Mouse (Mus musculus) kidney, postnatal 0 days (tissue): Measurements from ENCODE around the gene 4931406C07Rik. TPM values are rescaled to one million over a fixed set of nuclear protein-coding genes. Genes with fewer than 3 reads are reported as not detected.
"Not testable (repeated sequence)": the region's sequence is repeated elsewhere in the genome, so short reads cannot be mapped to it uniquely, and the experiment has no call there.

Experiments used
- ATAC-seq: fragments of 200-750 bp; cut with Nextera tagmentation; replicated peaks from 2 replicates; pipeline ENCODE4 v1.8.0; 2017; ENCODE audit warnings: low read depth, moderate number of reproducible peaks, moderate TSS enrichment, moderate library complexity; ENCODE audit not compliant: low FRiP score
- DNase-seq: peaks from one replicate; pipeline ENCODE4 v3.0.0-alpha.2; 2016; ENCODE audit warnings: low spot score
- H3K27ac ChIP-seq: fragments of 300-500 bp; sonication (generic); 2 replicates; pipeline ENCODE4 v1.5.1; 2014; ENCODE audit warnings: mild to moderate bottlenecking
- H3K27me3 ChIP-seq: fragments of 300-500 bp; sonication (generic); 2 replicates; pipeline ENCODE4 v1.6.1; 2014; ENCODE audit warnings: low read length, mixed read lengths; ENCODE audit not compliant: insufficient read depth
- H3K36me3 ChIP-seq: fragments of 300-500 bp; sonication (generic); 2 replicates; pipeline ENCODE4 v1.6.1; 2014; ENCODE audit warnings: low read length, mixed read lengths; ENCODE audit not compliant: insufficient read depth
- H3K4me1 ChIP-seq: fragments of 300-500 bp; sonication (generic); replicated peaks from 2 replicates; pipeline ENCODE4 v1.6.1; 2014; ENCODE audit warnings: antibody characterized with exemption, low read length, mixed read lengths; ENCODE audit not compliant: insufficient read depth
- H3K4me2 ChIP-seq: fragments of 300-500 bp; sonication (generic); 2 replicates; pipeline ENCODE4 v1.6.1; 2014; ENCODE audit warnings: mild to moderate bottlenecking, low read length, moderate library complexity, mixed read lengths
- H3K4me3 ChIP-seq: fragments of 300-500 bp; sonication (generic); replicated peaks from 2 replicates; pipeline ENCODE4 v1.5.1; 2014; ENCODE audit warnings: low read depth, low read length
- H3K9ac ChIP-seq: fragments of 300-500 bp; sonication (generic); 2 replicates; pipeline ENCODE4 v1.6.1; 2014; ENCODE audit warnings: low read depth, low read length
- H3K9me3 ChIP-seq: fragments of 300-500 bp; sonication (generic); replicated peaks from 2 replicates; pipeline ENCODE4 v1.6.1; 2016; ENCODE audit warnings: low read length, inconsistent platforms, mixed read lengths
- CTCF ChIP-seq: IDR thresholded peaks from 2 replicates; pipeline ENCODE4 v1.5.1; 2016; ENCODE audit warnings: antibody characterized with exemption, low read depth, mild to moderate bottlenecking, moderate library complexity
- WGBS: fragments of 180-500 bp; shearing (Covaris S2); extraction: QIAGEN DNeasy Blood & Tissue Kit; methylation state at CpG from one replicate; pipeline ENCODE4 v1.1.7; 2014; 5-methylcytosine and 5-hydroxymethylcytosine counted together
- polyA plus RNA-seq: library from polyadenylated mRNA; unstranded; fragments of >200 nt; fragmentation: Nextera tagmentation; extraction: Ambion mirVana; gene quantifications from 2 replicates; pipeline ENCODE4 v1.2.1, GENCODE M21; 2015

Gene 4931406C07Rik
- polyA plus RNA-seq, 1 experiment from 2014 or later: 55.2 TPM

GRCm38 (mm10) chr9:15307257-15307656 lies 1.0 kb upstream of the 4931406C07Rik start:
- 7% methylated on average over 6 of the region's 6 CpGs for WGBS
- H3K27ac ChIP-seq: no peak overlapping the region; the same call in 1 of the 2 replicates
- H3K36me3 ChIP-seq: peaks cover 25% of the 10 kb centered on the region
- no peaks in the 10 kb centered on the region for H3K27me3 ChIP-seq
- H3K4me1 ChIP-seq: 0 out of 2 replicates have a peak, but pooled peaks cover 14% of the 10 kb centered on the region
- no peaks in the 10 kb centered on the region for H3K9me3 ChIP-seq
- peak overlapping the region; percentile 57 for H3K4me2 ChIP-seq
- peak overlapping the region; percentile 88 for H3K4me3 ChIP-seq
- ATAC-seq (no peak), DNase-seq (no peak)
- no peak for TF ChIP-seq CTCF
- peak overlapping the region; percentile 91 for H3K9ac ChIP-seq

- Histone ChIP-seq H3K9ac (peak within 1 kb of the TSS; percentile 91), H3K4me1 (0 out of 2 replicates have a peak, but pooled peaks cover 14% of the 10 kb centered on the region), H3K27me3 (no peaks in the 10 kb centered on the region), H3K4me3 (peak within 1 kb of the TSS; percentile 88), H3K27ac (peak within 1 kb of the TSS; percentile 94), H3K4me2 (peak within 1 kb of the TSS; percentile 57), H3K9me3 (no peaks in the 10 kb centered on the region), H3K36me3 (peaks cover 17% of the 10 kb centered on the region)
- no peak for TF ChIP-seq CTCF
- WGBS: 11% methylated on average over 45 of the region's 45 CpGs
- DNase-seq (peak; percentile 96), ATAC-seq (peak; percentile 95)
These were observed 498 bp downstream of the 4931406C07Rik start, which contains the start of gene Taf1d for GRCm38 (mm10) chr9:15305503-15306397. Taf1d (plus strand) TSS chr9:15306214.

GRCm38 (mm10) chr9:15302881-15303280 lies 3.4 kb downstream of the 4931406C07Rik start:
- 0 out of 2 replicates have a peak, but pooled peaks cover 8% of the 10 kb centered on the region for H3K4me1 ChIP-seq
- no peak overlapping the region for H3K4me3 ChIP-seq
- H3K4me2 ChIP-seq: no peak overlapping the region
- peak; percentile 36; the same call in 1 of the 2 replicates for ATAC-seq
- no peaks in the 10 kb centered on the region for H3K27me3 ChIP-seq
- DNase-seq: no peak
- H3K36me3 ChIP-seq: no peaks in the 10 kb centered on the region
- H3K9me3 ChIP-seq: no peaks in the 10 kb centered on the region
- WGBS: 81% methylated on average over 2 of the region's 2 CpGs
- TF ChIP-seq CTCF: no peak
- H3K9ac ChIP-seq: no peak overlapping the region
- H3K27ac ChIP-seq: peak overlapping the region; percentile 57; the same call in 1 of the 2 replicates

GRCm38 (mm10) chr9:15302006-15302405 lies 4.2 kb downstream of the 4931406C07Rik start:
- peak; percentile 45 for TF ChIP-seq CTCF
- WGBS: 82% methylated on average over 6 of the region's 6 CpGs
- not testable (repeated sequence) for H3K9me3 ChIP-seq, H3K27me3 ChIP-seq, H3K9ac ChIP-seq, H3K4me2 ChIP-seq, DNase-seq, H3K36me3 ChIP-seq, H3K4me3 ChIP-seq, ATAC-seq, H3K4me1 ChIP-seq
- peak overlapping the region; percentile 72; the same call in 1 of the 2 replicates for H3K27ac ChIP-seq

- 9% methylated on average over 6 of the region's 6 CpGs for WGBS
- Histone ChIP-seq H3K27ac (peak overlapping the region; percentile 72), H3K36me3 (no peaks in the 10 kb centered on the region), H3K4me1 (no peaks in the 10 kb centered on the region), H3K4me2 (no peak overlapping the region), H3K9ac (0 out of 2 replicates have a peak overlapping the region, but pooled peaks have one; percentile 18), H3K4me3 (no peak overlapping the region), H3K9me3 (no peaks in the 10 kb centered on the region), H3K27me3 (no peaks in the 10 kb centered on the region)
- TF ChIP-seq CTCF: no peak
- peak; percentile 75 for ATAC-seq
- peak; percentile 66 for DNase-seq
These were observed 4.8 kb downstream of the 4931406C07Rik start for GRCm38 (mm10) chr9:15301399-15301798.

GRCm38 (mm10) chr9:15300056-15300455 lies 6.2 kb downstream of the 4931406C07Rik start:
- H3K9me3 ChIP-seq: no peaks in the 10 kb centered on the region
- no peaks in the 10 kb centered on the region for H3K4me1 ChIP-seq
- 90% methylated on average over 5 of the region's 5 CpGs for WGBS
- no peak overlapping the region for H3K27ac ChIP-seq
- DNase-seq: no peak
- H3K27me3 ChIP-seq: no peaks in the 10 kb centered on the region
- ATAC-seq: no peak
- H3K4me2 ChIP-seq: no peak overlapping the region
- no peaks in the 10 kb centered on the region for H3K36me3 ChIP-seq
- no peak overlapping the region for H3K9ac ChIP-seq
- H3K4me3 ChIP-seq: no peak overlapping the region
- no peak for TF ChIP-seq CTCF
